Mouse (Mus musculus) kidney, adult 2 months (tissue): ENCODE measurements around the gene Tmem86a.

Experiments used
- CTCF ChIP-seq: fragments of 200-500 bp; conservative IDR thresholded peaks from 2 replicates; pipeline ENCODE4 v1.5.1; 2011; ENCODE audit warnings: low read depth, mild to moderate bottlenecking, control low read depth, low read length, moderate library complexity, mixed read lengths; ENCODE audit not compliant: insufficient read depth, insufficient read length
- POLR2A ChIP-seq: fragments of 200-500 bp; IDR thresholded peaks from one replicate; pipeline ENCODE4 v1.6.1; 2011; ENCODE audit warnings: low read depth, low read length, control low read depth

DNA sequence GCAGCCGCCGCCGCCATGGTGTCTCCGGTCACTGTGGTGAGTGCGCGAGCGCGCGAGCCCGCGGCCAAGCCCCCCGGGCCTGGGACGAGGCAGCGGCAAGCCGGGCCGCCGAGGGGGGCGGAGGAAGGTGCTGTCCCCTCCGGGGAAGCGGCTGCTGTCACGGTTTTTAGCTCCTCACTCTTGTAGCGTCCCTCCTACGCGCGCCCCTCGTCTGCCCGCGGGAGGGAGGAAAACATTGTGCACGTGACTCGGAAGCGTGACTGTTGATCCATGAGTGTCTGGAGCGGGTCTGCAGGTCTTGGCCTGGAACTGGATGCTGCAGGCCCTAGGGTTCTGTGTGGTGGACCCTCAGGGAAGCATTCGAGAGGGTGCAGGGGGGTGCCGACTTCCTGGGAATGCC, 365 bp downstream of the Tmem86a start:
- no peak for TF ChIP-seq POLR2A
- no peak for TF ChIP-seq CTCF
